Mouse (Mus musculus) G1E (cell line): ENCODE results near the gene Cpne2.

Experiments
- CTCF ChIP-seq: IDR thresholded peaks from 2 replicates; pipeline ENCODE4 v1.5.1; 2012; ENCODE audit warnings: low read depth, low read length, inconsistent platforms, mixed read lengths
- GATA1 ChIP-seq: IDR thresholded peaks from 2 replicates; pipeline ENCODE4 v1.6.1; 2012; ENCODE audit warnings: borderline replicate concordance, low read length, inconsistent platforms, mixed read lengths
- TAL1 ChIP-seq: conservative IDR thresholded peaks from 2 replicates; pipeline ENCODE4 v1.6.1; 2012; ENCODE audit warnings: low read depth, low read length, inconsistent platforms, mixed read lengths

DNA sequence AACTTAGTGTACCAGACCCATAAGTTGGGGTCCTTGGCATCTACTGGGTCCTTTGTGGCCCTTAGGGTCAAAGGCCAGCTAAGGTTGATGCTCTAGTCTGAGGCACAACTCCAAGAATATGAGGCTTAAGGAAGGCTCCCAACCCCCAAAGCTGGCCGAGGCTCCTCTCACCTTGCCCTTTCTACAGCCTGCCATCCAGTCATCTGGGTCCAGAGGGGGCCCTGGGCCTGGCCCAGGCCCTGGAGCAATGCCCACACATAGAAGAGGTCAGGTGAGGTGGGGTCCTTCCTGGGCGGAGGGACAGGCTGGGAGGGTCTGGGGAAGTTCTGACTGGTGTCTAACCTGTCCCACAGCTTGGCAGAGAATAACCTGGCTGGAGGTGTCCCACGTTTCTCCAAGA, 10.3 kb upstream of the Cpne2 start:
- TF ChIP-seq GATA1 (no peak), TAL1 (no peak), CTCF (no peak)
